Mouse (Mus musculus) frontal cortex, postnatal 14 days (tissue): ENCODE data around the gene Acod1.

Experiments
- DNase-seq, 2 experiments: peaks; one replicate each; pipeline ENCODE4 v3.0.0; 2022; ENCODE audit warnings: low spot score in 2 of 2

The Acod1 gene

GRCm38 (mm10) chr14:103102246-103102645 lies 55.5 kb downstream of the Acod1 start:
- no peak for DNase-seq

DNA sequence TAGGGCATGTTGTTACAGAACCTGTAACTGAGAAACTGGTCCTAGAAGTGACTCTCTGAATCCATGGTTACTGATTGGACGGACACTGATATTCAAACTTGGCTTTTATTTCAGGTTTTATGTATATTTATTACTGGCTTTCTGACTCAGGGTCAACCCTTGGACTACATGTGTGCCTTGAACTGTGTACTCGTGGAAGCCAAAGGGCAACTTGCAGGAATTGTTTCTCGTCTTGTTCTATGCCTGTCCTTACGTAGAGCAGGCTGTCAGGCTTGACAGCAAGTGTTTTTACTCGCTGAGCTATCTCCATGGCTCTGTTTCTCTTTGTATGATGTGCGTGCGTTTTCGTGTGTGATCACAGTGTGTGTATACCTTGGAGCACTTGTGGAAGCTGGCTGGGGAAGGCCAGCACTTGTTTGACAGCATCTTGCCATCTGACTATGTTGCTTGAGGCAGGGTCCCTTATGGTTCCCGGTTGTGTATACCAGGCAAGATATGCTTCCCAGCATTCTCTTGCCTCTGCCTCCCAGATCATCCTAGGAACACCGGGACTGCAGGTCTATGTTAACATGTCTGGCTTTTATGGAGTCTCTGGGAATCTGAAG lies 56.1 kb downstream of the Acod1 start:
- no peak for DNase-seq
